Mouse (Mus musculus): ENCODE results near the gene Erbb3.

Erbb3 gene

GRCm38 (mm10) chr10:128526366-128527356 lies 62.8 kb downstream of the Erbb3 start:
- no peak for DNase-seq (ENCODE audit: low read depth in 2 of 2, low spot score in 2 of 2)

- DNase-seq (ENCODE audit: low read depth in 2 of 2, low spot score in 2 of 2): peak; percentile 89 to 90
These were observed 63.7 kb downstream of the Erbb3 start, which contains the start of gene Esyt1 for GRCm38 (mm10) chr10:128525671-128526308. Gene Esyt1 (minus strand): TSS chr10:128525871.

GRCm38 (mm10) chr10:128524732-128525662 lies 64.5 kb downstream of the Erbb3 start:
- peak; percentile 50 to 67 for DNase-seq (ENCODE audit: low read depth in 2 of 2, low spot score in 2 of 2)

GRCm38 (mm10) chr10:128524111-128524731 lies 65.2 kb downstream of the Erbb3 start:
- peak in 1 of 2 experiments; percentile 14 for DNase-seq (ENCODE audit: low read depth in 2 of 2, low spot score in 2 of 2)

GRCm38 (mm10) chr10:128522351-128522750 lies 67.1 kb downstream of the Erbb3 start:
- no peak for DNase-seq (ENCODE audit: low read depth in 2 of 2, low spot score in 2 of 2)

- no peak for DNase-seq (ENCODE audit: low read depth in 2 of 2, low spot score in 2 of 2)
These were observed 68.9 kb downstream of the Erbb3 start for GRCm38 (mm10) chr10:128520591-128520990.

- peak; percentile 20 to 50 for DNase-seq (ENCODE audit: low read depth in 2 of 2, low spot score in 2 of 2)
These were observed 70.6 kb downstream of the Erbb3 start for GRCm38 (mm10) chr10:128518833-128519232.

Data from CD8-positive naive resting alpha-beta T cell, adult 2 months (primary cell).